Mouse (Mus musculus) liver, adult 2 months (tissue): ENCODE measurements around the gene Kcnab3. TPM values are rescaled to one million over a fixed set of nuclear protein-coding genes. Genes with fewer than 3 reads are reported as not detected.

Experiments
- DNase-seq: peaks from one replicate; pipeline ENCODE4 v3.0.0-alpha.2; 2011; ENCODE audit warnings: low read depth, low spot score; ENCODE audit errors: extremely low read depth
- H3K27ac ChIP-seq: fragments of 200-500 bp; replicated peaks from 2 replicates; pipeline ENCODE4 v1.5.1; 2012; ENCODE audit warnings: low read depth, mild to moderate bottlenecking, control low read depth, inconsistent platforms, low read length; ENCODE audit not compliant: insufficient read depth
- H3K27me3 ChIP-seq: fragments of 200-500 bp; 2 replicates; pipeline ENCODE4 v1.6.1; 2012; ENCODE audit warnings: mild to moderate bottlenecking, moderate library complexity, low read length, inconsistent platforms; ENCODE audit not compliant: control insufficient read depth, insufficient read depth
- H3K36me3 ChIP-seq: fragments of 200-500 bp; 2 replicates; pipeline ENCODE4 v1.6.1; 2012; ENCODE audit warnings: low read length, inconsistent platforms; ENCODE audit not compliant: control insufficient read depth, insufficient read depth
- H3K4me1 ChIP-seq: fragments of 200-500 bp; 2 replicates; pipeline ENCODE4 v1.6.1; 2011; ENCODE audit warnings: low read length; ENCODE audit not compliant: control insufficient read depth, insufficient read depth
- H3K4me3 ChIP-seq: fragments of 200-500 bp; 2 replicates; pipeline ENCODE4 v1.5.1; 2011; ENCODE audit warnings: low read depth, mild to moderate bottlenecking, control low read depth, low read length, moderate library complexity; ENCODE audit not compliant: insufficient read depth
- H3K79me2 ChIP-seq: fragments of 200-500 bp; 2 replicates; pipeline ENCODE4 v1.6.1; 2012; ENCODE audit warnings: inconsistent platforms, mild to moderate bottlenecking, low read length, moderate library complexity; ENCODE audit not compliant: control insufficient read depth, insufficient read depth
- H3K9ac ChIP-seq: fragments of 200-500 bp; 2 replicates; pipeline ENCODE4 v1.6.1; 2012; ENCODE audit warnings: low read depth, mild to moderate bottlenecking, control low read depth, inconsistent platforms, low read length
- CTCF ChIP-seq: fragments of 200-500 bp; IDR thresholded peaks from 2 replicates; pipeline ENCODE4 v1.5.1; 2011; ENCODE audit warnings: low read depth, low read length, control low read depth
- POLR2A ChIP-seq: fragments of 200-500 bp; IDR thresholded peaks from 2 replicates; pipeline ENCODE4 v1.6.1; 2011; ENCODE audit warnings: low read length, control low read depth; ENCODE audit not compliant: insufficient read depth; ENCODE audit errors: extremely low read depth
- whole genome bisulfite sequencing: fragments of 180-500 bp; shearing (Covaris S2); methylation state at CpG from one replicate; pipeline ENCODE4 v1.1.7; 2018; 5-methylcytosine and 5-hydroxymethylcytosine counted together
- polyA plus RNA-seq: library from polyadenylated mRNA; depleted of rRNA; stranded (reverse); fragments of >200 nt; gene quantifications from 2 replicates; pipeline ENCODE4 v1.2.3, GENCODE M21; 2012
- total RNA-seq: library from RNA; depleted of rRNA; stranded (reverse); fragments of >200 nt; gene quantifications from 2 replicates; pipeline ENCODE4 v1.2.3, GENCODE M21; 2014

Kcnab3 gene
- total and polyA plus RNA-seq, 2 experiments, result 0.28 to 0.84 TPM

GRCm38 (mm10) chr11:69356544-69356943 lies 30.5 kb downstream of the Kcnab3 start:
- Histone ChIP-seq H3K27me3 (no peaks in the 10 kb centered on the region), H3K4me1 (no peaks in the 10 kb centered on the region), H3K4me3 (no peak overlapping the region), H3K27ac (no peak overlapping the region), H3K9ac (no peak overlapping the region), H3K36me3 (peaks cover 77% of the 10 kb centered on the region), H3K79me2 (no peaks in the 10 kb centered on the region)
- TF ChIP-seq POLR2A (no peak), CTCF (no peak)
- WGBS, result 98% methylated on average over 5 of the region's 5 CpGs
- DNase-seq, result no peak

GRCm38 (mm10) chr11:69357690-69358089 lies 31.6 kb downstream of the Kcnab3 start:
- TF ChIP-seq CTCF (no peak), POLR2A (no peak)
- no peak overlapping the region for H3K9ac ChIP-seq
- 91% methylated on average over 12 of the region's 12 CpGs for WGBS
- DNase-seq, result no peak
- no peak overlapping the region for H3K27ac ChIP-seq
- H3K27me3 ChIP-seq, result no peaks in the 10 kb centered on the region
- H3K36me3 ChIP-seq, result peaks cover 75% of the 10 kb centered on the region
- H3K79me2 ChIP-seq, result peaks cover 2% of the 10 kb centered on the region; the same call in 1 of the 2 replicates
- no peak overlapping the region for H3K4me3 ChIP-seq
- H3K4me1 ChIP-seq, result no peaks in the 10 kb centered on the region

GRCm38 (mm10) chr11:69362021-69362420 lies 36.0 kb downstream of the Kcnab3 start:
- Histone ChIP-seq H3K36me3 (peaks cover 50% of the 10 kb centered on the region), H3K9ac (no peak overlapping the region), H3K4me1 (peaks cover 15% of the 10 kb centered on the region), H3K27ac (no peak overlapping the region), H3K27me3 (no peaks in the 10 kb centered on the region), H3K79me2 (peaks cover 8% of the 10 kb centered on the region; the same call in 1 of the 2 replicates), H3K4me3 (no peak overlapping the region)
- TF ChIP-seq POLR2A (no peak), CTCF (no peak)
- no peak for DNase-seq
- 85% methylated on average over 7 of the region's 7 CpGs for WGBS

- DNase-seq, result no peak
- Histone ChIP-seq H3K9ac (no peak overlapping the region), H3K36me3 (peaks cover 46% of the 10 kb centered on the region), H3K79me2 (peaks cover 8% of the 10 kb centered on the region; the same call in 1 of the 2 replicates), H3K27ac (no peak overlapping the region), H3K4me3 (no peak overlapping the region), H3K27me3 (no peaks in the 10 kb centered on the region), H3K4me1 (peaks cover 18% of the 10 kb centered on the region)
- 93% methylated on average over 2 of the region's 2 CpGs for WGBS
- TF ChIP-seq CTCF, result no peak
- no peak for TF ChIP-seq POLR2A
These were observed 36.4 kb downstream of the Kcnab3 start for GRCm38 (mm10) chr11:69362479-69362878.

- Histone ChIP-seq H3K27me3 (no peaks in the 10 kb centered on the region), H3K4me3 (peak overlapping the region; percentile 57), H3K9ac (peak overlapping the region; percentile 63), H3K4me1 (peaks cover 22% of the 10 kb centered on the region), H3K27ac (peak overlapping the region; percentile 95), H3K79me2 (peaks cover 8% of the 10 kb centered on the region; the same call in 1 of the 2 replicates), H3K36me3 (peaks cover 28% of the 10 kb centered on the region)
- TF ChIP-seq CTCF, result no peak
- no peak for TF ChIP-seq POLR2A
- peak; percentile 95 for DNase-seq
- WGBS, result 9% methylated on average over 8 of the region's 8 CpGs
These were observed 38.3 kb downstream of the Kcnab3 start for GRCm38 (mm10) chr11:69364376-69364775.

GRCm38 (mm10) chr11:69364910-69365309 lies 38.9 kb downstream of the Kcnab3 start:
- Histone ChIP-seq H3K4me3 (peak overlapping the region; percentile 37), H3K79me2 (peaks cover 8% of the 10 kb centered on the region; the same call in 1 of the 2 replicates), H3K36me3 (peaks cover 23% of the 10 kb centered on the region; the same call in 1 of the 2 replicates), H3K27me3 (no peaks in the 10 kb centered on the region), H3K27ac (peak overlapping the region; percentile 95), H3K9ac (peak overlapping the region; percentile 63; the same call in 1 of the 2 replicates), H3K4me1 (peaks cover 22% of the 10 kb centered on the region)
- DNase-seq, result peak; percentile 97
- WGBS, result 0% methylated on average over 6 of the region's 6 CpGs
- TF ChIP-seq POLR2A, result 0 out of 2 replicates have a peak, but pooled peaks have one; percentile 16
- no peak for TF ChIP-seq CTCF
